Mouse (Mus musculus): ENCODE measurements around the gene Cyp1a2.

The Cyp1a2 gene

DNA sequence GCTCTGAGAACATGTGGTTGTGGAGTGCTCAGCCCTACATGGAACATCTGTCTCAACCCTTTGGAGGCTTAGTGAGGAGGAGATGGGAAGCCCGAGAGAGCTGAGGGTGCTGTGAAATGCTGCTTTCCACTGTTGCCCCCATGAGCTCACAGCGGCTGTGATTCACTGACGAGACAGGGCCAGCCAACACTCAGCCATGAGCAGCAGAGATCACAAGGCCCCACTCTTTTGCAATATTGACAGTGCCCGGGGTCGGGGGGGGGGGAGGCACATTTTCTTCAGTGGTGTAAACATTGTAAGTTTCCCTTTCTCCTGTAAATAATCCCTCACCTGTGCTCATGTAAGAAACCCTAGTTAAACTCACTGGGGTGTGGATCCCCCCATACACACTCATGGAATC is 12.0 kb downstream of the Cyp1a2 start:
- no peak for DNase-seq (ENCODE audit: low spot score in 2 of 2)

DNA sequence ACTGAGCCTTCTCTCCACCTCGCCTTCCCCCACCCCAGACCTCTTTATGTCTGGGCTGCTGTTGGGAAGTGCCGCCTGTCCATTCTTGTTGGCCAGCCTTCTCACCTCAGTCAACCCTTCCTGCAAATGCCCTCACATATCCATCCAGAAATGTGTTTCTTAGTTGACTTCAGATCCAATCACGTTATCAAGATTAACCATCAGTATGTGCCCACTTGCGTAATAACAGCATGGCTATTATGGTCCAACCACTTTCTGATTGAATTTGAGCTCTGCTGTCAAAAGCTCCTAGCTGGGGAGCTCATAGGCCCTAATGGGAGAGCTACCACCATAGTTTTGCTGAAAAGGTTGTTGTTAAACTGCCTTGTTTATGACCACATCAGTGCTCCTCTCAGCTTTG is 12.5 kb downstream of the Cyp1a2 start:
- no peak for DNase-seq (ENCODE audit: low spot score in 2 of 2)

DNA sequence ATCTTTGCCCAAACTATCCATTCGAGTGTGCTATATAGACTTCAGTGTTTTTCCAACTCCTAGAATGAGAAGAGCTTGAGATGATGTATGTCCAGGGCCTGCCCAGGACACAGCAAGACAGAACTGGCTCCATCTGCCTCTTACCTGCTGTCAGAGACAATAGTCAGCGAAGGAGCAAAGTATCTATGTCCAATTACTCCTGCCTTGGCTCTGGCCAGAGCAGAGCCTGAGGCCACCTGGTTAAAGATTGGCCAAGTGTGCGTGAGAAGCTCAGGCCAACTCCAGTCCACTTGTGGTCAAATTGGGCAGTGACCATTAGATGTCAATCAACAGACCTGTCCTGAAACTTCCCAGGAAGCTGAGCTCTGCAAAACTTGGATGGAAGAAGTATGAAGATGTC is 13.9 kb downstream of the Cyp1a2 start:
- DNase-seq (ENCODE audit: low spot score in 2 of 2): no peak

DNA sequence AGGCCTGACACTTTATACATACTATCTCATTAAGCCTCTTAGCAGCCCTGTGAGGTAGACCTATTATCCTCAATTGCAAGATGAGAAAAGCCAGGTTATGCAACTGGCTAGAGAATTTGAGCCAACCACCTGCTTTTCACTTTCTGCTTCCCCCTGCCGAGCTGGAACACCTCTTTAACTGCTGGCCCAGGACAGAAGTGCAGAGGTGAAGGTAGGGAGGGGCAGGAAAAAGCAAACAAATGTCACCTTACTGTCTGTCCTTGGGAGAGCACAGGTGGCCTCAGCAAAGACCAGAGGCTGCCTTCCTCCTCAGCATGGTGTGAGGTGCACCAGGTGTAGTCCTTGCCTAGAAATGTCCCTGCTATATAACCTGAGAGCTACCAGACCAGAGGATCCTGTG is 15.2 kb downstream of the Cyp1a2 start:
- no peak for DNase-seq (ENCODE audit: low spot score in 2 of 2)

DNA sequence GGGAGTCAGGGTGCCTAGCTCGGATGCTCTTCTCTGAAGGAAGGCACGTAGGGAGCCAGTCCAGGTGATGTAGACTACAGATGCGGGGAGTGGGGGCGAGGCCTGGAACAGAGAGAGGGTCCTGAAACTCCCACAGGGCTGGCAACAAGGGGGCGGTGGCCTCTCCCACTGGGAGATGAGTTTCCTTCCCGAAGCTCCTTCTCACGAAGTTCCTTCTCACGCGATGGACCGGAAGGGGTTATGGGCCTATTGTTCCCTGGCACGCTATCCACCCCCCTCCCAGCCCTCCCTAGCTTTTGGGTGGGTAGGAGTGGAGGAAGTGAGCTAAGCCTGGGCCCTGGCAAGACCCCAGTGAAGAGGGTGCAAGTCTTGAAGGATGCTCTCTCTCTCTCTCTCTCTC is 15.7 kb downstream of the Cyp1a2 start:
- DNase-seq (ENCODE audit: low spot score in 2 of 2): no peak

DNA sequence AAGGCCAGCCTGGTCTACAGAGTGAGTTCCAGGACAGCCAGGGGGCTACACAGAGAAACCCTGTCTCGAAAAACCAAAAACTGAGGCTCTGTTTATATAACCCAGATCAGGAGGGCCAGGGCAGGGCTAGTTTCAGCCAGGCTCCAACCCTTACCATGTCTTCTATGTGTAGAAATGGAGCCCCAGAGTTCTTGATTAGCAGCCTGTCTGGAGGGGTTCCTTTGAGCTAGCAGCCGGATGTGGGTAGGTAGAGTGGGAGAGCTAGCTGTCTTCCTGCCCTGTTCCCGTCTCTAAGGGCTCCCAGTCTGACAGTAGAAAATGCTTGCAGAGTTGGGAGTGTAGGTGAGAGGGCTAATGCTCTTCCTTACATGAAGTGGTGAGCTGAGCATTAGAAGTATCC is 16.4 kb downstream of the Cyp1a2 start:
- DNase-seq (ENCODE audit: low spot score in 2 of 2): no peak

DNA sequence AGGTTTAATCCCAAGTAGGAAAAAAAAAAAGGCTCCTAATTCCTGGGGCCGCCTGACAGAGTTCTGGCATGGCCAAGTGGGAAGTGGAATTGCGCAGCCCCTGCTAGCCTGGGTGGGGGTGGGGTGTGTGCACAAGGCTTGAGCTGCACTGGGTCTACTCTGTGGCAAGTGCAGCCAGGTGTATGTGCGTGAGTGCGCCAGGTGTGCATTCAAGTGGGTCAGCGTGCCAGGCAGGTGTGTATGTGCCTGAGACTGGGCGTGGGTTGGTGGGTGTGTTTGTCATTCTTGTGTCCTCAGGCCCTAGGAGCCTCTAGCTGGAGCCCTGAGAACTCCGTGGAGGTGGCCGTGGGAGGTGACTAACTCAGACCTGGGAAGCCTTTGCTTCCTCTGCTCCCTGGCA is 17.0 kb downstream of the Cyp1a2 start:
- DNase-seq (ENCODE audit: low spot score in 2 of 2): no peak

DNA sequence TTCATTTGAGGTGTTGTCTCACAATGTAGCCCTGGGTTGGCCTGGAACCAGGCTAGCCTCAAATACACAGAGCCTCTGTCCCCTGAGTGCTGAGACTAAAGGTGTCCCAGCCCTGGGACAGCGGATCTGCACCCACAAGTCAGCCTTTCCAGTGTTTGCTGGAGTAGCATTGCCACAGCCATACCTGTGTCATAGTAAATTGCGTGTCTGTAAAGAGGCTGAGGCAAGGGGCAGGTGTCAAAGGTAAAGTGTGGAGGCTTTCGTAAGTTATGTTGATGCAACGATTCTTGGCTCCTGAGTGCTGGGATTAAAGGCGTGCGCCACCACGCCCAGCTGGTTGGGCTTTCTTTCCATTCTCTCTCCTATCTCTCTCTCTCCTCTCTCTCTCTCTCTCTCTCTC is 18.9 kb downstream of the Cyp1a2 start:
- DNase-seq (ENCODE audit: low spot score in 2 of 2): no peak

DNA sequence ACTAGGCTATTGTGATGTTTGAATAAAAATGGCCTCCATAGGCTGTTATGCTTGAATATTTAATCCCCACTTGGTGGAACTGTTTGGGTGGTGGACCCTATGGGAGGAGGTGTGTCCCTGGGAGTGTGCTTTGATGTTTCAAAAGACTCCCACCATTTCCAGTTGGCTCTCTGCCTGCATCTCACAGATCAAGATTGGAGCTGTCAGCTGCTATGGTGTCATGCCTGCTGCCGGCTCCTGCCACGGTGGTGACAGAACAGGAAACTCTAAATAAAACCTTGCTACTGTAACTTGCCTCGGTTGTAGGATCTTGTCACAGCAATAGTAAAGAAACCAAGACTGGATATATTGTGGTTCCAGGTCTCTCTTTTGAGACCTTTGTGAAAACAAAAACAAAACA is 22.0 kb downstream of the Cyp1a2 start:
- DNase-seq (ENCODE audit: low spot score in 2 of 2): no peak

DNA sequence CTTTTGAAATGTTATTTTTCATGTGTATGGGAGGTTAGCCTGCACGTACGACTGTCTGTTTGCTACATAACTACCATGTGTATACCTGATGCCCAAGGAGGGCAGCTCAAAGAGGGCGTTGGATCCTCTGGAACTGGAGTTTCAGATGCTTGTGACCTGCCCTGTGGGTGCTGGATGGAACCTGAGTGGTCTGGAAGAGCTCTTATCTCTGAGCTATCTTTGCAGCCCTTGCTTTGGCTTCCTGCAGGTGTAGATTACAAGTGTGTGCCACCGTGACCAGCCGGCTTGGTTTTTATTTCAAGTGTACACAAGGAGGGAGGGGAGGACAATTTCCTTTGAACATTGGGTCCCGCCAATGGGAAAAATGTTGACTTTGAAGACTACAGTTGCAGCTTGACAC is 23.0 kb downstream of the Cyp1a2 start:
- DNase-seq (ENCODE audit: low spot score in 2 of 2): no peak

DNA sequence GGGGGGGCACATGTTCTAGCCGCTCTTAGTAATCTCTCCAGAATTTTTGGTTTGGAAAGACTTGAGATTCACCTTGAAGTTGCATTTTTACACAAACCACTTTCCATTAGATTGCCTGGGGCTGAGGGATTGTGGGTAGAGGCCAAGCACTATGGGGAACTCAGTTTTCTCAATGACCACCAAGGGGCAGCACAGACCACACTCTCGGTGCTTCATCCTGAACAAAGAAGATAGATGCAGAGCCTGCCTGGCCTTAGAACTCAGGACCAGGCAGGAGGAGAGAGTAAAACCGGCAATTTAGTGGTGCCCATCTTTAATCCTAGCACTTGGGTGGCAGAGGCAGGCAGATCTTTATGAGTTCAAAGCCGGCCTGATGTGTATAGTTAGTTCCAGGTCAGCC is 23.7 kb downstream of the Cyp1a2 start:
- DNase-seq (ENCODE audit: low spot score in 2 of 2): peak; percentile 70 to 79

DNA sequence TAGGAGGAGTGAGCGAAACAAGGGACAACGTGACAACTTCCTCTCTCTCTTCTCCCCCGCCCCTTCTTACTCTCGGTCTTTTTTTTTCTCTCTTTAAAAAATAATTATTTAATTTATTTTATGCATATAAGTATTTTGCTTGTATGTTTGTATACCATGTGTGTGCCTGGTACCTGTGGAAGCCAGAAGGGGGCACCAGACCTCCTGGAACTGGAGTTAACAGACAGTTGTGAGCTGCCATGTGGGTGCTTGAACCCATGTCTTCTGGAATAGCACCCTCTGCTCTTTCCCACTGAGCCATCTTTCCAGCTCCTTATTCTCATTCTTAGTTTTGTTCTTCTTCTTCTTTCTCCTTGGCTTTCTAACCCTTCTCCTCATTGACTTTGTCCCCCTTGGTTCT is 24.5 kb downstream of the Cyp1a2 start:
- DNase-seq (ENCODE audit: low spot score in 2 of 2): no peak

DNA sequence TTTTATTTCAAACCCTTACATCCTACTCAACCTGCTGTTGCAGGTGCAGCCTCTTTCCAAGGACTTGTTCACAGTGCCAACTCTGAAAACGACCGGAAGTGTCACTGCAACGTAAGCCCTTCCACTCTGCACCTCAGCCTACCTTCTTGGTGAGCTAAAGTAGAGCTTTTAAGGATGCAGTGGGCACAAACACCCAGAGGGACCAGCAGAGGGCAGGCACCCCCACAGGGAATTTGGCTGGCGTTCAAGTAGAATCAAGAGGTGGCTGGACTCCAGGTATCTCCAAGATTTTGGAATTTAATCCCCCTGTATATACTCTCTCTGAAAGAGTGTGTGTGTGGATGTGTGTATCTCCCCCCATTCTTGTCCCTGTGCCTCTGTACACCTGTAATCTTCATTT is 25.7 kb downstream of the Cyp1a2 start:
- DNase-seq (ENCODE audit: low spot score in 2 of 2): no peak

DNA sequence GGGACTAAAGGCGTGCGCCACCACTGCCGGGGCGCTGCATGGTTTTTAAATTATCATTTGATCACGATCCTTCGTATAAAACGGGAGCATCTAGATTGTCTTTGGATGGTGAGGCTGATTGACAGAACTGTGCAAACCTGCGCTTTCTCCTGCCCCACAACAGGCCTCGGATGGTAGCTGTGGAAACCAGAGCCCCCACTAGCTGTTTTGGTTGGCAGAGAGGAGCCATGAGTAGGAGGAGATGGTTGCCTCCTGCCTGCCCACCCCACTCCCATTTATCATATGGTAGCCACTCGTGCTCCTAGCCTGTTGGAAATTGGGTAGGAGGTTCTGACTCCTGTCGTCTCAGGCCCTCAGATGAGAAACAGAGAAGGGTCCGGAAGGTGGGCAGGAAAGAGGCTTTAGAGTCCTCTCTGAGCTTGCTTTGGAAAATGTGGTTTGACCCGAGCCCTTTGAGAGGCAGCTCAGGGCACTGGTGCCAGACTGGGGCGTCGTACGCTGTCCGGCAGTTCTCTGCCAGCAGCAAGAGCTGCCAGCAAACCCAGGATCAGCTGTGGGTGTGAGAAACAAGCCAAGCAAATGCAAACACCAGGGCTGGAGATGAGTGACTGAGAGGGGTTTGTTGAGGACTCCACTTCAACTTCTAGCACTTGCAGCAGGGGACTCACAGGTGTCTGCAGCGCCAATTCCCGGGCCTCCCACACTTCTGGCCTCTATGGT is 26.7 kb downstream of the Cyp1a2 start:
- DNase-seq (ENCODE audit: low spot score in 2 of 2): no peak

DNA sequence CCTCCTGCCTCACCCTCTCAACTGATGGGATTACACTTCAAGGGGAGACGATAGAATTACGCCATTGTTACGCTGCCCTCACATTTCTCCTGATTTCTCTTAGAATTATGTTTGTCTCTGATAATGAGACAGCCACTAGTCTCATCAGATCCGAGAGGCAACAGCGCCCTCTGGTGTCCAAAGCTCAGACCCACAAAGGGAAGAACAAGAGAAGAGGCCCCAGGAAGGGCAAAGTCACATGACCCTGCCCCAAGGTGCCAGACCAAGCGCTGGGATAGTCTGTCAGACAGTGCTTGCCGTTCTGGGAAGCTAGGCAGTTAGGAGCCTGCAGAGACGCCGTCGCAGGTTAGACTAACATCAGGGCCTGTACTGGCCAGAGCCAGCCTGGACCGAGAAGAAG is 27.8 kb downstream of the Cyp1a2 start:
- peak; percentile 90 to 94 for DNase-seq (ENCODE audit: low spot score in 2 of 2)

DNA sequence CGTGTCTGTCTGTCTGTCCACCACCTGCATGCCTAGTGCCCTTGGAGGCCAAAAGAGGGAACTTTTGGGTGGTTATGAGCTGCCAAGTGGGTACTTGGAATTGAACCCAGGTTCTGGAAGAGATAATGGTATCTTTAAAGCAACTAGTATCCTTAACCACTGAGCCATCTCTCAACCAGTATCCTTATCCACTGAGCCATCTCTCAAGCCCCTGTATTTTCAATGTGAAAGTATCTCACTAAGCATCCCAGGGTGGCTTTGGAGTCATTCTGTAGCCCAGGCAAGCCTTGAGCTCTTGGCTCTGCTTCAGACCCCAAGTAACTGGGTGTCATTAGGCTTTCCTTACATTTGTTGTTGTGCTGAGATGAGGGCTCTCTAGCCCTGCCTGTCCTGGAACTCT is 28.5 kb downstream of the Cyp1a2 start:
- DNase-seq (ENCODE audit: low spot score in 2 of 2): no peak

DNA sequence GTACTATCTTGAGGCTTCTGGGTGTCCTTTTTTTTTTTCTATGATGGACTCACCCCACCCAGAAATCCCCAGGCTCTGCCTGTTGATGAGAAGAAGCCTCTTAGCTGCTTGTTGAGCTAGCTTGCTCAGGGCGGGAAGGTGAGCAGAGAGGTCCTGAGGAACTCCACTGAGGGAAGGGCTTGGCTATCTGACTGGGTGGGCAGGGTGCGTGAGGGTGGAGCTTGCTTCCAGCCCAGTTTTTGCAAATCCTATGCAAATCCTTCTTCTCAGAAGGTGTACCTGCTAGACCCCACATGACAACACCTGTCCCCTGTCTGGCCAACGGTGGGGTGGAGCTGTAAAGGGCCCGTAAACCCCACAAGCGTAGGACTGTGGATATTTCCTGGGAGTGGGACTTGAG is 30.2 kb downstream of the Cyp1a2 start, which contains the start of gene Csk:
Gene Csk, minus strand, starts transcription at position 349 of the 400 bp plus-strand sequence.
- DNase-seq (ENCODE audit: low spot score in 2 of 2): no peak

DNA sequence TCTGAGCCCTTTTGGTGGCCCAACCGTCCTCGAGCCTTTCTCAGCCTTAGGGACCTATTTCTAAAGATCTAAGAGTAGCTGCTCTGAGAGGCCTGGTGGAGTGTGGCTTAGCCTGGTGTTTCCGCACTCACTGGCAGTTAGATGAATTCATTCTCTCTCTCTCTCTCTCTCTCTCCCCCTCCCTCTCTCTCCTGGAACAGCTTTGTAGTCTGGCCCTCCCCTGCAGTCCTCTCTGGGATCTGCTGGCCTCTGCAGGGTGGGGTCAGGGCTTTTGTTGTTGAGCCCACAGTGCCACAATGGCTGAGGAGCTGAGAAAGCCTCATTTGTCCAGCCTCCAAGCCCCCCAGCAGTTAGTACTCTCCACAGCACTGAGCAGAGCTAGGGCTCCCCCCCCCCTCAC is 30.6 kb downstream of the Cyp1a2 start:
- no peak for DNase-seq (ENCODE audit: low spot score in 2 of 2)

DNA sequence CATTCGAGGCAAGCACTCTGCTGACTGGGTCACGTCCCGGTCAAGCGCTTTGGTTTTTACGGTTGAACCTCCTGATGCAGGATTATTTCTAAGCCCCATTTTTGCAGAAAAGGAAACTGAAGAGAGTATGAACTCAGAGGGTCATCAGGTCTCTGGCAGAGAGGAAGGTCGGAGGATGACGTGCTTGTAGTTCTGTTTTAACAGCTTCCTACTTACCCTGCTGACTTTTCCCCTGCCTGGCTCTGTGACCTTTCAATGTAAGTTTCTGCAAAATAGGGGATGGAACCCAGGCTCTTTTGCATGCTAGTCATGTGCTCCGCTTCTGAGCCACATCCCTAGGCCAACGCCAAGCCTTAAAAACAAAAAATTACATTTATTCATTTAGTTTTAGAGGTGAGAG is 31.2 kb downstream of the Cyp1a2 start:
- no peak for DNase-seq (ENCODE audit: low spot score in 2 of 2)

DNA sequence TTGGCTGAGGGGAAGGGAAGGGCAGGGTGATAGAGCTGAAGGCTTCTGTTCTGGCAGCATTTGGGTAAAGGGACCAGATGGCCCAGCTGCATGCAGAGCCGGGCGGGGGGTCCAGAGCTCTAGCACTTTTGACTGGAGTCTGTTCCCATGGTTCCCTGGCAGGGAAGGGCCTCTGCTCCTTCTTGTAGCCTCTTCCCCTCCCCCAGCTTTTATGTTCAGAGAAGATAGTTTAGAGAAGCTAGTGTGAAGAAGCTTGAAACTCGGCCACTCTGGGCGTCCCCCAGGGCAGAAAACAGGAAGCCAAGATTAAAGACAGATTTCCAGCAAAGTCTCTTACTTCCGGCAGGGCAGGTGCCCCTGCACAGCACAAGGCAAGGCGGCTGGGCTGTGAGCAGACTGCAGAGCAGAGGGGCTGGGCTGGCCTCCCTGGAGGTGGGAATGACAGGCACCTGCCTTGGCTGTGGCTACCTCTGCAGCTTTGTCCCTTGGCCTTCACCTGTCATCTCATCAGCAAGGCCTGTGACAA is 32.7 kb downstream of the Cyp1a2 start:
- DNase-seq (ENCODE audit: low spot score in 2 of 2): no peak

DNA sequence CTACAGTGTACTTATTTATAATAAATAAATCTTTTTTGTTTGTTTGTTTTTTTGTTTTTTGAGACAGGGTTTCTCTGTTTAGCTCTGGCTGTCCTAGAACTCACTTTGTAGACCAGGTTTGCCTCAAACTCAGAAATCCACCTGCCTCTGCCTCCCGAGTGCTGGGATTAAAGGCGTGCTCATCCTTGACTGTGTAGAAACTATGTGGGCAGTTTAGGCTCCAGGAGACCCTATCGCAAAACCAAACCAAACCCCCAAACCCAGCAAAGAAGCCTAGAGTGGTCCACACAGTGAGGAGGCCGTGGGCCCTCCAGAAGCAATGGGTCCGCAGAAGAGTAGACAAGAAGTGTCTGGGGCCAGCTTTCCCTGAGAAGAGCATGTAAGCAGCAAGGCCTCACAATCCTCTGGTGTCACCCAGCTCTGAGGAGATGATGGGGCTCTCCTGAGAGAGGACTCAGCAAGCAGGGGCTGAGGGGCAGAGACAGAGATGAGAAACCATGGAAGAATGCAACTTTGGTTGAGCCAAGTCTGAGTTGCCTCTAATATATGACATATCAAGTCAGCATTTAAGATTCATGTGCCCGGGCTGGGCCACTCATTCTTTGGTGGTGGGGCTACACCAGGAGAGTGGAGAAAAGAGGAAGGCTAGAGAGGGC is 33.2 kb downstream of the Cyp1a2 start:
- no peak for DNase-seq (ENCODE audit: low spot score in 2 of 2)

DNA sequence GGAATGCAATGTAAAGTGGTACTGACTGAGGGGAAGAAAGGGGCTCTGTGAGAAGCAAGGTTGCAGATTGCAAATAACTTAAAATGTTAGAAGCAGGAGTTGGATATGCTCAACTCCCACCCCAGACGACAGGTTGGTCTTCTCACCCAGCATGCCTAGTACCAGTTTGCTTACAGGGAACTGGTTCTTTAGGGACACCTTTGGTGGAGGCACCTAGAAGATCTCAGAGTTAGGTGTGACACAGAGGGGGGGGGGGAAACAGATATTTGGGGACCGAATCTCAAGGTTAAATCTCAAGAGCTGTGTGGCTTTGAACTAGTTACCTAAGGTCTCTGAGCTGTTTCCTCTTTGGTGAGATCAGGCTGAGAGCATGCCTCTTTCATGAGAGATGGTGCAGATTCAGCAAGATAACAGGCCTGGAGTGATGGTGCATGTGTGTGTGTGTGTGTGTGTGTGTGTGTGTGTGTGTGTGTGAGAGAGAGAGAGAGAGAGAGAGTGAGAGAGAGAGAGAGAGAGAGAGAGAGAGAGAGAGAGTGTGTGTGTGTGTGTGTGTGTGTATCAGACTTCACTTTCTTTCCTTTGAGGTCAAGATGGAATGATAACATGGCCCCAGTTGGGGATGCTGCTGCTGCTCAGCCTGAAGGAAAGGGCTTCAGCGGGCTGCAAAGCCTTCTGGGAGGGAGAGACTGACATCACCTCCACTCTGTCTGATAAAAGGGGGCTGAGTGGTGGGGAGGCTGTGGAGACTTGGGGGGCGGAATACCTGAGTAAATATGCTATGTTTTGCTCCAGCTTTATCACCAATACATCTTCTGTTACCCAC is 36.0 kb downstream of the Cyp1a2 start:
- DNase-seq (ENCODE audit: low spot score in 2 of 2): no peak

Measured in urinary bladder, postnatal 36 days (tissue).